Mouse (Mus musculus): ENCODE measurements around the gene Hibch. TPM values are rescaled to one million over a fixed set of nuclear protein-coding genes. Genes with fewer than 3 reads are reported as not detected.

Hibch gene
- polyA plus RNA-seq (2015; fragmentation: Nextera tagmentation; extraction: Ambion mirVana): 24.0 TPM in 2 replicates

DNA sequence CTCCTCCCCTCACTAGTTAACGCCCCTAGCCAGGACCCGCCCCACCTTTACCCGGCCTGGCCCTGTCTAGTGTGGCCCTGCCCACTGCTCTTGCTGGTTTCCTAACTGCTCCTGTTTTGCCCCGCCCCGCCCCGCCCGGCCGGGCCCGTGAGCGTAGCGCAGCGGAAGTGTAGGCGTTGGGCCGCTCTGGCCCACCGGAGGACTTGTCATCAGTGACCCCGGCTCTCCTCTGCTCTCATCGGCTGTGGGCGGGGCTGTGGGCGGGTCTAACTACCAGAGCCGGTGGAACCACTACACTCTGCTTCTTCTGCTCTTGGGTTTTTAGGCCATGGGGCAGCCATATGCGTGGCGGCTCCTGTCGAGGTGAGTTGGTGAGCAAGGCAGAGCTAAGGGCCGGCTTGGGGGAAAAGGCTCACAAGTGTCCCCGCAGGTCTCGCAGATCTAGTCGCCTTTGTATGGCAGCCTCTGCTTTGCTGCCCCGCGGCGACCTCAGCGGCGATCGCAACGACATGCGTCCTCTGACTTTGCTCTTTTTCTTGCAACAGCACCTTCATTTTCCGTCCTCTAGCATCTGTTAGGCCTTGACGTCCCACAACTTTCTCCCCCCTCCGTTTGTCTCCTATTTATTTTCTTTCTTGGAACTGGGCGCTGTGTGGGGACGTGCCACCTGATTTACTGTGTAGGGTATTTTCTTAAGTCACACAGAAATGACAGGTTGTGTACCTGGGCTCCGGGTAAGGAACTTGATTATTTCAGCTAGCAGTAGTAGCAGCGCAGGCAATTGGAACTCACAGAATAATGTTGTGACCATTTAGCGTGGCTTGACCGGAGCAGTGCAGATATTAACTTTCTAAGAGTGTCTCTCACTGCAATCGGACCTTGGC lies at the start of gene Hibch:
Gene Hibch, plus strand, starts transcription at position 148 of the 884 bp plus-strand sequence.
- no peaks in the 10 kb centered on the region for H3K9me3 ChIP-seq
- peak within 1 kb of the TSS; percentile 66; the same call in 1 of the 2 replicates for H3K27ac ChIP-seq
- no peaks in the 10 kb centered on the region for H3K36me3 ChIP-seq
- ATAC-seq (ENCODE audit: insufficient number of reproducible peaks, insufficient read depth, low FRiP score, low TSS enrichment, low read depth): peak; percentile 100
- no peaks in the 10 kb centered on the region for H3K27me3 ChIP-seq
- H3K9ac ChIP-seq: peak within 1 kb of the TSS; percentile 83
- WGBS: 3% methylated on average over 45 of the region's 45 CpGs
- H3K4me1 ChIP-seq: 0 out of 2 replicates have a peak, but pooled peaks cover 8% of the 10 kb centered on the region
- H3K4me3 ChIP-seq: peak within 1 kb of the TSS; percentile 61
- H3K4me2 ChIP-seq: peak within 1 kb of the TSS; percentile 76

GRCm38 (mm10) chr1:52795927-52796326 lies 48.8 kb upstream of the Hibch start:
- no peak overlapping the region for H3K27ac ChIP-seq
- H3K4me2 ChIP-seq: no peak overlapping the region
- H3K4me3 ChIP-seq: no peak overlapping the region
- 89% methylated on average over 2 of the region's 2 CpGs for WGBS
- H3K27me3 ChIP-seq: no peaks in the 10 kb centered on the region
- H3K9ac ChIP-seq: no peak overlapping the region
- H3K4me1 ChIP-seq: 0 out of 2 replicates have a peak, but pooled peaks cover 4% of the 10 kb centered on the region
- no peaks in the 10 kb centered on the region for H3K9me3 ChIP-seq
- no peak for ATAC-seq (ENCODE audit: insufficient number of reproducible peaks, insufficient read depth, low FRiP score, low TSS enrichment, low read depth)
- peaks cover 46% of the 10 kb centered on the region for H3K36me3 ChIP-seq

DNA sequence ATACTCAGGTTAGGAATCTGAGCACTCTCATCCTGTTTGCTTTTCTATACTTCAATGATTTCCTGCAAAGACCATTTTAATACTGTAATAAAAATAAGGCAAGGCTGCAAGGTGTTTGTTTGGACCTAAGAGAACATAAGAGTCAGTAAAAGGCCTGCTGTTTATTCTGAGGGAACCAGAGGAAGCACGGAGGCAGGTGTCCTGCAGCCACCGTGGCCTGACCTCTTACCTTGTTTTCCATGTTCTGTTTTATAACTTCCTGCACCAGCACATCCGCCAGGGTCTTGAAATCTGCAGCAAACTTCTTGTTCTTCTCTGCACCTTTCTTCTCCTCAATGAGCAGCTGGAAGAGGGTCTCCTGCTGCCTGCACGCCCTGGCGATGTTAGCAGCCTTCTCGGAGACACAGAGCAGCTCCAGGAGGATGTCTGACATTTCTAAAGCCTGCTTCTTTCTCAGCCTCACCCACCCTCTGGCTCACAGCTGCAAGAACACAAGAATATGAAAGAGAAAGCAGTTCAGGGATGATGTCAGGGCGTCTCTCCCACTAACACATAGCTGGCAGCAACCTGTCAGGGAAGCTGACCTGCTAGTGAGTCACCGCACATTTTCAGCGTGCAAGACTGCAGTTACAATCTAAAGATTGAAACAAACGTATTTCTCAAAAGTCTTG lies 45.5 kb upstream of the Hibch start:
- ATAC-seq (ENCODE audit: insufficient number of reproducible peaks, insufficient read depth, low FRiP score, low TSS enrichment, low read depth): no peak
- Histone ChIP-seq H3K4me2 (no peak overlapping the region), H3K9me3 (no peaks in the 10 kb centered on the region), H3K4me1 (0 out of 2 replicates have a peak, but pooled peaks cover 4% of the 10 kb centered on the region), H3K9ac (no peak overlapping the region), H3K36me3 (peaks cover 18% of the 10 kb centered on the region), H3K27ac (no peak overlapping the region), H3K27me3 (no peaks in the 10 kb centered on the region), H3K4me3 (no peak overlapping the region)
- WGBS: 79% methylated on average over 10 of the region's 10 CpGs

DNA sequence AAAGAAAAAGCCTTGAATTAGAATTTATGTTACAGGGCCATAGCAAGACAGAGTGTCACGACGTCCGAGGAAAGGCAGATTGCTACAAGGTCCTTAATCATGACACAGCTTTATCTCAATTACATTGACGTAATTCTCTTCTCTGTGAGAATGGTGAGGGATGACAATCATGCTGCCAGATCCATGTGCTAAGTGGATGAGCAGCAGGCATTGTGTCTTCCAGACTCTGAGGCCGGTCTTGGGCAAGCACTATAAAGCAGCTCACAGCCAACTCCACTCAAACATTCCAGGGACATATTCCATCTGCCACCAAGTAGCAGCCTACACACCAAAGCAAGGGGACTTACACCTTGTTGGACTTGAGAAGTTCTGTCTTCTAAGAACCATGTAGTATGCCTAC lies 45.0 kb upstream of the Hibch start:
- no peak overlapping the region for H3K9ac ChIP-seq
- H3K27me3 ChIP-seq: no peaks in the 10 kb centered on the region
- WGBS: 88% methylated on average over 5 of the region's 5 CpGs
- no peak overlapping the region for H3K27ac ChIP-seq
- peaks cover 13% of the 10 kb centered on the region; the same call in 1 of the 2 replicates for H3K36me3 ChIP-seq
- H3K4me1 ChIP-seq: 0 out of 2 replicates have a peak, but pooled peaks cover 4% of the 10 kb centered on the region
- no peaks in the 10 kb centered on the region for H3K9me3 ChIP-seq
- H3K4me3 ChIP-seq: no peak overlapping the region
- no peak overlapping the region for H3K4me2 ChIP-seq
- no peak for ATAC-seq (ENCODE audit: insufficient number of reproducible peaks, insufficient read depth, low FRiP score, low TSS enrichment, low read depth)

GRCm38 (mm10) chr1:52800340-52800740 lies 44.4 kb upstream of the Hibch start:
- Histone ChIP-seq H3K4me1 (0 out of 2 replicates have a peak, but pooled peaks cover 4% of the 10 kb centered on the region), H3K36me3 (peaks cover 10% of the 10 kb centered on the region; the same call in 1 of the 2 replicates), H3K4me2 (no peak overlapping the region), H3K9ac (no peak overlapping the region), H3K4me3 (no peak overlapping the region), H3K27ac (no peak overlapping the region), H3K9me3 (no peaks in the 10 kb centered on the region), H3K27me3 (no peaks in the 10 kb centered on the region)
- 60% methylated on average over 3 of the region's 3 CpGs for WGBS
- ATAC-seq (ENCODE audit: insufficient number of reproducible peaks, insufficient read depth, low FRiP score, low TSS enrichment, low read depth): no peak

DNA sequence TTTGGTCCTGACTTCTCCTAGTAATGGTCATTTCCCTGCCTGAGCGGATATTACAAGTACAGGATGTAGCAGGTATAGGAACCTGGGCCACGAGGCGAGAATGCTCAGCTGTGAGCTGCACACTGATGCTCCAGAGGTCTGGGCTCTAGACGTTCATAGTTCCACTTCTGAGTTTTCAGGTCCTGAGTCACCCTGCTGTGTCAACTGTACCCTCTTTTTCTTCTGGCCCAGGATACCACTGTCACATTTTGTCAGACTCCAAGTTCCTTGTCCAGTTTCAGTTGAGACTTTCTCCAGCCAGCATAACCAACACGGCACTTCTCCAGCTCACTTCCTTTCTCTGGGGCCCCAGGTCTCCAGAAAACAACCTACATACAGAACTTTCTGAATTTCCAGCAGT lies 43.1 kb upstream of the Hibch start:
- H3K9ac ChIP-seq: no peak overlapping the region
- no peak for ATAC-seq (ENCODE audit: insufficient number of reproducible peaks, insufficient read depth, low FRiP score, low TSS enrichment, low read depth)

DNA sequence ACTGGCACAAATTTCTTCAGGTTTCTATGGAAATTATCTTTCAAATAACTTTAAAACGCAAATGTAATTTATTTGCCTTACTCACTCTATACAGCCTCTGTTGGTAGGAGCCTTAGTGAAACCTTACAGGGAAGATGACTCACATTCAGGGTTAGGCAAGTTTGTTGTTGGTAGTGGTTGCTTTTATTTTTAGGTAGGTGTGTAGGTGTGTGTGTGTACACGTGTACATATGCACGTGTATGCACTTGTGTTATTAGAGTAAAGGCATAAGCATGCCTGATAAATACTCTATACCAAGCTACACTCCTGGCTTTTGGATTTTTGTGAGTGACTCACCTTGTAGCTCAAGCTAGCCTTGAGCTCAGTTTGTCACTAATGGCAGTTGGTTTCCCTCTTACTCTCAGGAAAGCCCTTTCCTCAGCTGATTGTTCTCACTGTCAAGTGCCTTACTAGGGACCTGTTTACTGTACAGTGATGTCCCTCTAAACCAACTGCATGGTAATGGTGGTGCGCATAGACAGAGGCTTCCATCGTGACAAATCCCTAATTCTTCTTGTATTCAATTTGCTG lies 42.2 kb upstream of the Hibch start:
- H3K36me3 ChIP-seq: peaks cover 9% of the 10 kb centered on the region; the same call in 1 of the 2 replicates
- no peak overlapping the region for H3K4me2 ChIP-seq
- H3K9me3 ChIP-seq: no peaks in the 10 kb centered on the region
- no peak overlapping the region for H3K27ac ChIP-seq
- H3K4me1 ChIP-seq: 0 out of 2 replicates have a peak, but pooled peaks cover 4% of the 10 kb centered on the region
- WGBS: 88% methylated on average over 5 of the region's 5 CpGs
- no peak overlapping the region for H3K9ac ChIP-seq
- no peaks in the 10 kb centered on the region for H3K27me3 ChIP-seq
- no peak overlapping the region for H3K4me3 ChIP-seq
- ATAC-seq (ENCODE audit: insufficient number of reproducible peaks, insufficient read depth, low FRiP score, low TSS enrichment, low read depth): no peak

More for the DNA sequence above, 43.1 kb upstream of the Hibch start:
- Histone ChIP-seq H3K9me3 (no peaks in the 10 kb centered on the region), H3K27ac (no peak overlapping the region), H3K27me3 (no peaks in the 10 kb centered on the region), H3K4me2 (no peak overlapping the region), H3K4me1 (0 out of 2 replicates have a peak, but pooled peaks cover 4% of the 10 kb centered on the region), H3K4me3 (no peak overlapping the region), H3K36me3 (peaks cover 9% of the 10 kb centered on the region; the same call in 1 of the 2 replicates)
- WGBS: 87% methylated on average over 5 of the region's 5 CpGs

DNA sequence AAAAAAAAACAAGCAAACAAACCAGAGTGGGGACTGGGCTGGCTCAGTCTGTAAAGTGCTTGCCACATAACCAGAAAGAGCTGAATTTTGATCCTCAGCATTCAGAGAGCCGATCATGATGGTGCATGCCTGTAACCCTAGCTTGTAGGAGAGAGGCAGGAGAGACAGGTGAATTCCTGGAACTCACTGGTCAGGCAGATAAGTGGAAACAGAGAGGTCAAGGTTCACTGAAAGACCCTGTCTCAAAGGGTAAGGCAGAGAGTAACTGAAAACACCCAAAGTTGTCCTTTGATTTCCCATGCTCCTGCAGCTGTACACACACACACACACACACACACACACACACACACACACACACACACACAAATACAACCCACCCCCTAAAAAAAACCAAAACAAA lies 39.7 kb upstream of the Hibch start:
- Histone ChIP-seq H3K27me3 (no peaks in the 10 kb centered on the region), H3K4me2 (no peak overlapping the region), H3K4me3 (no peak overlapping the region), H3K36me3 (0 out of 2 replicates have a peak, but pooled peaks cover 5% of the 10 kb centered on the region), H3K27ac (no peak overlapping the region), H3K9me3 (no peaks in the 10 kb centered on the region), H3K4me1 (no peaks in the 10 kb centered on the region), H3K9ac (no peak overlapping the region)
- no peak for ATAC-seq (ENCODE audit: insufficient number of reproducible peaks, insufficient read depth, low FRiP score, low TSS enrichment, low read depth)
- 32% methylated on average over 1 of the region's 1 CpGs for WGBS

DNA sequence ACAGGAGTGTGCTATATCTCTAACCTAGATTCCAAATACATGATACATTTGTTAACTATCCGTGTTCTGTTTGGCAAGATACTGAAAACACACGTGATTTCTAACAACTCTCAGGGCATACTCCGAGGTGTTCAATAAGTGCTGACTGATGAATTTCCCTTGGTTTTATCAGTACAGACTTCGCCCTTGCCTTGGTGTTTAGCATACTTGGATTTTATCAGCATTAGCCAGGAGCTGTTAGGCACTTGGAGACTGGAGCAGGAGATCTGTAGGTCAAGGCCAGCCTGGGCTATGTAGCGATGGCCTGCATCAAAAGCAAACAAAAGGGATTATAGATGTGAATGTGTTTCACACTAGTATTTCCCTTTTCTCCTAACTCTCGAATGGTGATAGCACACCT lies 36.3 kb upstream of the Hibch start:
- 91% methylated on average over 6 of the region's 6 CpGs for WGBS
- ATAC-seq (ENCODE audit: insufficient number of reproducible peaks, insufficient read depth, low FRiP score, low TSS enrichment, low read depth): no peak
- H3K9ac ChIP-seq: no peak overlapping the region
- peaks cover 8% of the 10 kb centered on the region; the same call in 1 of the 2 replicates for H3K36me3 ChIP-seq
- H3K4me3 ChIP-seq: no peak overlapping the region
- H3K9me3 ChIP-seq: no peaks in the 10 kb centered on the region
- no peaks in the 10 kb centered on the region for H3K4me1 ChIP-seq
- no peaks in the 10 kb centered on the region for H3K27me3 ChIP-seq
- H3K4me2 ChIP-seq: no peak overlapping the region
- no peak overlapping the region for H3K27ac ChIP-seq

- Histone ChIP-seq H3K27me3 (no peaks in the 10 kb centered on the region), H3K4me2 (peak overlapping the region; percentile 85), H3K27ac (no peak overlapping the region), H3K9me3 (no peaks in the 10 kb centered on the region), H3K9ac (peak overlapping the region; percentile 90), H3K4me3 (peak overlapping the region; percentile 75), H3K36me3 (no peaks in the 10 kb centered on the region; the same call in 1 of the 2 replicates), H3K4me1 (peaks cover 19% of the 10 kb centered on the region)
- ATAC-seq (ENCODE audit: insufficient number of reproducible peaks, insufficient read depth, low FRiP score, low TSS enrichment, low read depth): no peak
- WGBS: 28% methylated on average over 13 of the region's 13 CpGs
Measured at GRCm38 (mm10) chr1:52816232-52816891, 28.4 kb upstream of the Hibch start.

Measured in embryonic facial prominence, embryonic 13.5 days (tissue).